Mouse (Mus musculus) adrenal gland, adult 18-20 months (tissue): Measurements from ENCODE around the gene Cym. TPM values are rescaled to one million over a fixed set of nuclear protein-coding genes. Genes with fewer than 3 reads are reported as not detected.

Experiments used
- DNase-seq, 2 experiments: peaks; one replicate each; pipeline ENCODE4 v3.0.0; 2021 to 2022; ENCODE audit warnings: low spot score in 2 of 2
- total RNA-seq, 2 experiments: library from RNA; stranded (reverse); gene quantifications; 1 replicate in 1 of 2; 2 replicates in 1 of 2; pipeline ENCODE4 v1.2.3; 2021

Cym gene
- total RNA-seq, 2 experiments from 2014 or later: 0.32 TPM; not detected in 1

GRCm38 (mm10) chr3:107171964-107172363, 49.6 kb downstream of the Cym start:
- no peak for DNase-seq

GRCm38 (mm10) chr3:107169552-107169951, 52.0 kb downstream of the Cym start:
- no peak for DNase-seq

GRCm38 (mm10) chr3:107162741-107163140, 58.8 kb downstream of the Cym start:
- no peak for DNase-seq

Other genes with a start within 250 kb of the Cym start
- gene Kcna3, start 185.6 kb downstream of the Cym start, total RNA-seq: 1 to 10 TPM in 1 of 2 experiments, under 1 TPM in 1; 0.83 to 1.3 TPM
- gene Kcna2, start 120.6 kb downstream of the Cym start, total RNA-seq: 1 to 10 TPM in 1 of 2 experiments, under 1 TPM in 1; 0.66 to 1.1 TPM
- gene Kcna10, start 38.7 kb downstream of the Cym start, total RNA-seq: not detected
- not detected for gene A630076J17Rik, start 8.9 kb upstream of the Cym start, total RNA-seq
- gene Prok1, start 18.0 kb upstream of the Cym start, total RNA-seq: 1 to 10 TPM in 1 of 2 experiments, under 1 TPM in 1; 0.50 to 1.2 TPM
- gene Lamtor5, start 57.1 kb upstream of the Cym start, total RNA-seq: 10 to 100 TPM; 83.0 to 85.9 TPM
- under 1 TPM; 0.35 to 0.53 TPM for gene Slc16a4, start 69.5 kb upstream of the Cym start, total RNA-seq
- 10 to 100 TPM; 35.4 to 42.5 TPM for gene Rbm15, start 111.9 kb upstream of the Cym start, total RNA-seq
- gene Kcnc4, start 237.8 kb upstream of the Cym start, total RNA-seq: 10 to 100 TPM in 1 of 2 experiments, 1 to 10 TPM in 1; 9.4 to 12.9 TPM